Mouse (Mus musculus) MEL (cell line): Measurements from ENCODE around the gene Gm49388. TPM values are rescaled to one million over a fixed set of nuclear protein-coding genes. Genes with fewer than 3 reads are reported as not detected.

Experiments used
- DNase-seq: peaks from one replicate; pipeline ENCODE4 v3.0.0; 2011; ENCODE audit warnings: low read depth, low spot score
- H3K27ac ChIP-seq: 2 replicates; pipeline ENCODE4 v1.5.1; 2012; ENCODE audit warnings: low read depth, mild to moderate bottlenecking, control low read depth, low read length, moderate library complexity; ENCODE audit not compliant: control insufficient read depth
- H3K27me3 ChIP-seq, 2 experiments: fragments of 150-350 bp in 1 of 2; sonication (generic) in 1 of 2; 2 replicates each; pipeline ENCODE4 v1.6.1; 2012; ENCODE audit warnings: low read length in 2 of 2, mild to moderate bottlenecking in 2 of 2, improper control_type of control experiment in 1 of 2, moderate library complexity in 1 of 2; ENCODE audit not compliant: insufficient read depth in 2 of 2, control insufficient read depth in 1 of 2
- H3K36me3 ChIP-seq, 2 experiments: 2 replicates each; pipeline ENCODE4 v1.6.1; 2012 to 2014; ENCODE audit warnings: low read length in 2 of 2, improper control_type of control experiment in 1 of 2, inconsistent platforms in 1 of 2, mild to moderate bottlenecking in 1 of 2; ENCODE audit not compliant: insufficient read depth in 2 of 2, control insufficient read depth in 1 of 2
- H3K4me1 ChIP-seq, 2 experiments: fragments of 150-350 bp in 1 of 2; sonication (generic) in 1 of 2; 2 replicates each; pipeline ENCODE4 v1.6.1; 2012; ENCODE audit warnings: low read length in 2 of 2, improper control_type of control experiment in 1 of 2, mild to moderate bottlenecking in 1 of 2; ENCODE audit not compliant: insufficient read depth in 2 of 2, control insufficient read depth in 1 of 2
- H3K4me3 ChIP-seq, 2 experiments: fragments of 150-350 bp in 1 of 2; sonication (generic) in 1 of 2; 2 replicates each; pipeline ENCODE4 v1.5.1; 2012; ENCODE audit warnings: low read depth in 2 of 2, low read length in 2 of 2, mild to moderate bottlenecking in 2 of 2, moderate library complexity in 2 of 2, control low read depth in 1 of 2, improper control_type of control experiment in 1 of 2; ENCODE audit not compliant: control insufficient read depth in 1 of 2, insufficient read depth in 1 of 2
- H3K79me2 ChIP-seq: 2 replicates; pipeline ENCODE4 v1.6.1; 2012; ENCODE audit warnings: mild to moderate bottlenecking, low read length, moderate library complexity; ENCODE audit not compliant: control insufficient read depth, poor library complexity, insufficient read depth
- H3K9ac ChIP-seq: 2 replicates; pipeline ENCODE4 v1.6.1; 2012; ENCODE audit warnings: low read depth, mild to moderate bottlenecking, control low read depth, low read length, moderate library complexity; ENCODE audit not compliant: control insufficient read depth, poor library complexity, severe bottlenecking
- H3K9me3 ChIP-seq: fragments of 150-350 bp; sonication (generic); replicated peaks from 2 replicates; pipeline ENCODE4 v1.6.1; 2012; ENCODE audit warnings: mild to moderate bottlenecking, low read length, improper control_type of control experiment, moderate library complexity; ENCODE audit not compliant: insufficient read depth
- BHLHE40 ChIP-seq: IDR thresholded peaks from 2 replicates; pipeline ENCODE4 v1.6.1; 2012; ENCODE audit warnings: low read depth, mild to moderate bottlenecking, inconsistent platforms, low read length, improper control_type of control experiment, borderline replicate concordance
- E2F4 ChIP-seq: IDR thresholded peaks from 2 replicates; pipeline ENCODE4 v1.6.1; 2011; ENCODE audit warnings: low read depth, low read length, improper control_type of control experiment, borderline replicate concordance
- GABPA ChIP-seq: IDR thresholded peaks from 2 replicates; pipeline ENCODE4 v1.6.1; 2012; ENCODE audit warnings: low read depth, mild to moderate bottlenecking, inconsistent platforms, low read length, improper control_type of control experiment, moderate library complexity
- JUND ChIP-seq: IDR thresholded peaks from 2 replicates; pipeline ENCODE4 v1.6.1; 2011; ENCODE audit warnings: low read depth, mild to moderate bottlenecking, improper control_type of control experiment, low read length
- KAT2A ChIP-seq: conservative IDR thresholded peaks from 2 replicates; pipeline ENCODE4 v1.6.1; 2012; ENCODE audit warnings: low read depth, low read length, improper control_type of control experiment, inconsistent platforms
- MEF2A ChIP-seq: IDR thresholded peaks from 2 replicates; pipeline ENCODE4 v1.6.1; 2014; ENCODE audit warnings: low read depth, mild to moderate bottlenecking, inconsistent platforms, low read length, improper control_type of control experiment; ENCODE audit not compliant: poor library complexity, insufficient replicate concordance, severe bottlenecking; ENCODE audit errors: extremely low read depth
- MXI1 ChIP-seq: IDR thresholded peaks from 2 replicates; pipeline ENCODE4 v1.6.1; 2011; ENCODE audit warnings: mild to moderate bottlenecking, low read depth, low read length, improper control_type of control experiment
- MYB ChIP-seq: IDR thresholded peaks from 2 replicates; pipeline ENCODE4 v1.6.1; 2011; ENCODE audit warnings: mild to moderate bottlenecking, low read depth, low read length, improper control_type of control experiment
- MYC ChIP-seq: IDR thresholded peaks from 2 replicates; pipeline ENCODE4 v1.6.1; 2011; ENCODE audit warnings: low read depth, mild to moderate bottlenecking, low read length, improper control_type of control experiment, moderate library complexity
- NELFE ChIP-seq: IDR thresholded peaks from 2 replicates; pipeline ENCODE4 v1.6.1; 2011; ENCODE audit warnings: low read depth, low read length, improper control_type of control experiment
- NRF1 ChIP-seq: IDR thresholded peaks from 2 replicates; pipeline ENCODE4 v1.6.1; 2014; ENCODE audit warnings: low read depth, mild to moderate bottlenecking, inconsistent platforms, low read length, improper control_type of control experiment, moderate library complexity; ENCODE audit not compliant: poor library complexity, insufficient read depth, severe bottlenecking
- POLR2AphosphoS2 ChIP-seq: IDR thresholded peaks from 2 replicates; pipeline ENCODE4 v1.6.1; 2011; ENCODE audit warnings: low read length, improper control_type of control experiment
- RAD21 ChIP-seq: IDR thresholded peaks from 2 replicates; pipeline ENCODE4 v1.6.1; 2011; ENCODE audit warnings: mild to moderate bottlenecking, low read depth, low read length, improper control_type of control experiment
- RCOR1 ChIP-seq: IDR thresholded peaks from 2 replicates; pipeline ENCODE4 v1.6.1; 2012; ENCODE audit warnings: low read depth, mild to moderate bottlenecking, inconsistent platforms, low read length, improper control_type of control experiment
- SIN3A ChIP-seq: IDR thresholded peaks from 2 replicates; pipeline ENCODE4 v1.6.1; 2012; ENCODE audit warnings: low read length, improper control_type of control experiment, inconsistent platforms
- SMC3 ChIP-seq: IDR thresholded peaks from 2 replicates; pipeline ENCODE4 v1.6.1; 2011; ENCODE audit warnings: low read depth, low read length, improper control_type of control experiment
- TBP ChIP-seq: IDR thresholded peaks from 2 replicates; pipeline ENCODE4 v1.8.0; 2011; ENCODE audit warnings: low read depth, low read length, improper control_type of control experiment
- UBTF ChIP-seq: IDR thresholded peaks from 2 replicates; pipeline ENCODE4 v1.6.1; 2012; ENCODE audit warnings: low read depth, mild to moderate bottlenecking, inconsistent platforms, low read length, improper control_type of control experiment, moderate library complexity, borderline replicate concordance; ENCODE audit not compliant: insufficient read depth
- USF1 ChIP-seq: IDR thresholded peaks from 2 replicates; pipeline ENCODE4 v1.6.1; 2014; ENCODE audit warnings: low read depth, mild to moderate bottlenecking, inconsistent platforms, low read length, improper control_type of control experiment, moderate library complexity
- ZC3H11A ChIP-seq: IDR thresholded peaks from 2 replicates; pipeline ENCODE4 v1.6.1; 2012; ENCODE audit warnings: low read depth, mild to moderate bottlenecking, inconsistent platforms, low read length, improper control_type of control experiment
- ZKSCAN1 ChIP-seq: IDR thresholded peaks from 2 replicates; pipeline ENCODE4 v1.6.1; 2012; ENCODE audit warnings: low read depth, mild to moderate bottlenecking, inconsistent platforms, low read length, improper control_type of control experiment, moderate library complexity
- ZNF384 ChIP-seq: IDR thresholded peaks from 2 replicates; pipeline ENCODE4 v1.6.1; 2012; ENCODE audit warnings: low read depth, mild to moderate bottlenecking, inconsistent platforms, low read length, improper control_type of control experiment
- polyA plus RNA-seq, 2 experiments: library from polyadenylated mRNA; stranded (reverse) in 1 of 2; unstranded in 1 of 2; fragments of >175 nt in 1 of 2; fragments of >200 nt in 1 of 2; gene quantifications; 2 replicates each; pipeline versions ENCODE4 v1.2.1 to v1.2.4; 2012; ENCODE audit warnings: low replicate concordance in 2 of 2, low read depth in 1 of 2; ENCODE audit not compliant: insufficient read length in 2 of 2, insufficient read depth in 1 of 2, missing spikeins in 1 of 2
- total RNA-seq: library from RNA; depleted of rRNA; stranded (reverse); fragments of 300-350 nt; gene quantifications from 2 replicates; pipeline ENCODE4 v1.2.3, GENCODE M21; 2012

Gene Gm49388
- total and polyA plus RNA-seq, 3 experiments = 0.73 to 1.3 TPM; not detected in 1

- H3K9me3 ChIP-seq = no peaks in the 10 kb centered on the region
- no peaks in the 10 kb centered on the region for H3K79me2 ChIP-seq
- TF ChIP-seq MYC = no peak
- TF ChIP-seq E2F4 = no peak
- no peak for TF ChIP-seq SMC3
- no peak for TF ChIP-seq UBTF
- no peak for TF ChIP-seq POLR2AphosphoS2
- no peak for TF ChIP-seq RAD21
- no peak for TF ChIP-seq NELFE
- no peak for TF ChIP-seq NRF1
- no peak for TF ChIP-seq TBP
- no peak for TF ChIP-seq GABPA
- TF ChIP-seq MXI1 = no peak
- TF ChIP-seq SIN3A = no peak
- TF ChIP-seq BHLHE40 = no peak
- no peak for TF ChIP-seq JUND
- TF ChIP-seq KAT2A = no peak
- no peak for TF ChIP-seq MYB
- TF ChIP-seq USF1 = no peak
- TF ChIP-seq MEF2A = no peak
- no peak for TF ChIP-seq RCOR1
- TF ChIP-seq ZNF384 = no peak
- no peak overlapping the region for H3K9ac ChIP-seq
- no peak overlapping the region for H3K4me3 ChIP-seq
- no peak overlapping the region for H3K27ac ChIP-seq
- H3K27me3 ChIP-seq = no peaks in the 10 kb centered on the region
- no peaks in the 10 kb centered on the region for H3K36me3 ChIP-seq
- DNase-seq = no peak
- no peaks in the 10 kb centered on the region for H3K4me1 ChIP-seq
Measured at GRCm38 (mm10) chr7:127814241-127814921, 29.0 kb downstream of the Gm49388 start.

- no peaks in the 10 kb centered on the region for H3K79me2 ChIP-seq
- DNase-seq = no peak
- H3K27ac ChIP-seq = no peak overlapping the region
- no peak overlapping the region for H3K4me3 ChIP-seq
- TF ChIP-seq ZKSCAN1 (no peak), MXI1 (no peak), MEF2A (no peak), ZC3H11A (no peak)
- TF ChIP-seq, all 39 proteins: peak for 0
- no peaks in the 10 kb centered on the region for H3K27me3 ChIP-seq
- H3K9me3 ChIP-seq = no peaks in the 10 kb centered on the region
- H3K9ac ChIP-seq = no peak overlapping the region
- H3K4me1 ChIP-seq = no peaks in the 10 kb centered on the region
- no peaks in the 10 kb centered on the region for H3K36me3 ChIP-seq
Measured at GRCm38 (mm10) chr7:127815116-127815665, 29.8 kb downstream of the Gm49388 start.
